Mouse (Mus musculus) ES-E14 (cell line): ENCODE results near the gene Crebl2.

ENCODE experiments used
- MAFK ChIP-seq: IDR thresholded peaks from 2 replicates; pipeline ENCODE4 v1.6.1; 2014; ENCODE audit warnings: mild to moderate bottlenecking, low read depth, low read length, inconsistent platforms; ENCODE audit not compliant: insufficient read depth
- ZNF384 ChIP-seq: IDR thresholded peaks from 2 replicates; pipeline ENCODE4 v1.6.1; 2012; ENCODE audit warnings: low read depth, low read length, inconsistent platforms

- no peak for TF ChIP-seq ZNF384
- no peak for TF ChIP-seq MAFK
These were observed 46.8 kb downstream of the Crebl2 start for GRCm38 (mm10) chr6:134876795-134877194.
